Mouse (Mus musculus) embryonic facial prominence, embryonic 14.5 days (tissue): ENCODE results near the gene Cept1. TPM values are rescaled to one million over a fixed set of nuclear protein-coding genes. Genes with fewer than 3 reads are reported as not detected.
A peak's percentile ranks its signal among the peaks of the same experiment; 100 is the strongest.

Experiments used
- ATAC-seq: fragments of 200-750 bp; cut with Nextera tagmentation; 2 replicates; pipeline ENCODE4 v1.8.0; 2017; ENCODE audit warnings: low read depth, moderate number of reproducible peaks, moderate TSS enrichment
- DNase-seq: peaks from one replicate; pipeline ENCODE4 v3.0.0-alpha.2; 2015; ENCODE audit warnings: low spot score
- H3K27ac ChIP-seq: fragments of 300-500 bp; sonication (generic); replicated peaks from 2 replicates; pipeline ENCODE4 v1.5.1; 2014; ENCODE audit warnings: low read depth, mild to moderate bottlenecking, low read length, moderate library complexity
- H3K27me3 ChIP-seq: fragments of 300-500 bp; sonication (generic); replicated peaks from 2 replicates; pipeline ENCODE4 v1.6.1; 2014; ENCODE audit warnings: low read length; ENCODE audit not compliant: control insufficient read depth, insufficient read depth
- H3K36me3 ChIP-seq: fragments of 300-500 bp; sonication (generic); 2 replicates; pipeline ENCODE4 v1.6.1; 2014; ENCODE audit warnings: low read length, mixed read lengths; ENCODE audit not compliant: control insufficient read depth, insufficient read depth
- H3K4me1 ChIP-seq: fragments of 300-500 bp; sonication (generic); 2 replicates; pipeline ENCODE4 v1.6.1; 2014; ENCODE audit warnings: antibody characterized with exemption, low read length; ENCODE audit not compliant: control insufficient read depth, insufficient read depth
- H3K4me2 ChIP-seq: fragments of 300-500 bp; sonication (generic); 2 replicates; pipeline ENCODE4 v1.6.1; 2014; ENCODE audit warnings: low read depth, mild to moderate bottlenecking, low read length, moderate library complexity, mixed read lengths
- H3K4me3 ChIP-seq: fragments of 300-500 bp; sonication (generic); 2 replicates; pipeline ENCODE4 v1.5.1; 2014; ENCODE audit warnings: low read depth, mild to moderate bottlenecking, low read length
- H3K9ac ChIP-seq: fragments of 300-500 bp; sonication (generic); 2 replicates; pipeline ENCODE4 v1.6.1; 2014; ENCODE audit warnings: low read depth, mild to moderate bottlenecking, low read length, moderate library complexity, mixed read lengths
- H3K9me3 ChIP-seq: fragments of 300-500 bp; sonication (generic); 2 replicates; pipeline ENCODE4 v1.6.1; 2016; ENCODE audit warnings: low read length; ENCODE audit not compliant: control insufficient read depth
- WGBS: fragments of 180-500 bp; shearing (Covaris S2); extraction: QIAGEN DNeasy Blood & Tissue Kit; methylation state at CpG from one replicate; pipeline ENCODE4 v1.1.7; 2014; 5-methylcytosine and 5-hydroxymethylcytosine counted together
- polyA plus RNA-seq: library from polyadenylated mRNA; unstranded; fragments of >200 nt; fragmentation: Nextera tagmentation; extraction: Ambion mirVana; gene quantifications from 2 replicates; pipeline ENCODE4 v1.2.1, GENCODE M21; 2014

Cept1 gene
- polyA plus RNA-seq, 1 experiment from 2014 or later = 67.9 TPM

GRCm38 (mm10) chr3:106547924-106548539, 430 bp upstream of the Cept1 start:
- peak overlapping the region; percentile 90 for H3K4me3 ChIP-seq
- ATAC-seq (peak; percentile 24), DNase-seq (peak; percentile 73)
- peak overlapping the region; percentile 99 for H3K27ac ChIP-seq
- H3K4me1 ChIP-seq = peaks cover 12% of the 10 kb centered on the region
- H3K9me3 ChIP-seq = no peaks in the 10 kb centered on the region
- WGBS = 0% methylated on average over 27 of the region's 27 CpGs
- H3K36me3 ChIP-seq = peaks cover 7% of the 10 kb centered on the region; the same call in 1 of the 2 replicates
- H3K4me2 ChIP-seq = peak overlapping the region; percentile 71
- H3K27me3 ChIP-seq = no peaks in the 10 kb centered on the region
- H3K9ac ChIP-seq = peak overlapping the region; percentile 93

DNA sequence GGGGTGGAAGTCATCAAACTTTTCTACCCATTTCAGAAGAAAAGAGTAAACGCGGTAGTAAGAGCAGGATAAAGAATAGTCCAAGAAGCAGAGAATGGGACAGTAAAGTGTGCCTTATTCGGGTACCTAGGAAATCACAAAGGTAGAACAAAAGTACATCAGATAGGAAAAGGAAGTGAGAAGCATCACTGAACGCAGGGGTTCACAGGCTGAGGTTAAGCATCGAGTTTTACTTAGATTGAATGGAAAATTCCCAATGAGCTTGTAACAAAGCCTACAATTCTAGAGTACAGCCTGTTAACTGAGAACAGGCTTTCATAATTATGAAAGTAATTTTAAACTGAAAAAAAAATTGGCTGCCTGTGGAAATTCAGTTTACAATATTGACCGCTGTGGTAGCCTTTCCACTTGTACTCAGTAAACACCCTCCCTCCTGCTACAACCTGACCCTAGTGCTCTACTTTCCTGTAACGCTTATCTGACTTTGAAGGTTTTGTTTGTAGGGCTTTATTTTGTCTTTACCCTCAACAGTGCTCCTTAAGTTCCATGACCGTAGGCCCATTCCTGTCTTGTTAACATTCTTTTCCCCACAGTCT, 2.8 kb downstream of the Cept1 start:
- no peak overlapping the region for H3K4me3 ChIP-seq
- ATAC-seq (no peak), DNase-seq (no peak)
- no peak overlapping the region for H3K27ac ChIP-seq
- H3K4me1 ChIP-seq = peaks cover 12% of the 10 kb centered on the region
- no peaks in the 10 kb centered on the region for H3K27me3 ChIP-seq
- no peaks in the 10 kb centered on the region for H3K36me3 ChIP-seq
- H3K4me2 ChIP-seq = no peak overlapping the region
- WGBS = 85% methylated on average over 8 of the region's 8 CpGs
- H3K9me3 ChIP-seq = no peaks in the 10 kb centered on the region
- no peak overlapping the region for H3K9ac ChIP-seq

DNA sequence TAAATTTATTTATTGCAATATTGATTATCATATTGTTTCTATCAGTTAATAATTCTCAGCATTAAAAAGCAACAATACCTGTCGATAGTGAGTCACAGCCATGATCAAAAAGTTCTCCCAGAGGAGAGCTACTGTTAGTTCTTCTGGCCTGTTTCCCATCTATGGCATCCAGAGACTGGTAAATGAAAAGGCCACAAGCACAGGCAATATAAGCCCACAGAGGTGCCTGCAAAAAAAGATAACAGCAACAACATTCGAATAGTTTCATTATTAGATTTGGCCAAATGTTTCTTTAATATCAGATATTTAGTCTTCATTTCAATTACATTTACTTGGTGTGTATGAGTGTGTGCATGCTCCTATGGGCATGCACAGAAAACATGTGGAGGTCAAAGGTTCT, 14.3 kb downstream of the Cept1 start:
- WGBS = 91% methylated on average over 2 of the region's 2 CpGs
- H3K4me3 ChIP-seq = no peak overlapping the region
- H3K4me2 ChIP-seq = no peak overlapping the region
- no peak for DNase-seq
- no peak overlapping the region for H3K9ac ChIP-seq
- H3K27ac ChIP-seq = no peak overlapping the region
- no peak for ATAC-seq
- H3K27me3 ChIP-seq = no peaks in the 10 kb centered on the region
- peaks cover 35% of the 10 kb centered on the region for H3K36me3 ChIP-seq
- H3K9me3 ChIP-seq = no peaks in the 10 kb centered on the region
- no peaks in the 10 kb centered on the region for H3K4me1 ChIP-seq

DNA sequence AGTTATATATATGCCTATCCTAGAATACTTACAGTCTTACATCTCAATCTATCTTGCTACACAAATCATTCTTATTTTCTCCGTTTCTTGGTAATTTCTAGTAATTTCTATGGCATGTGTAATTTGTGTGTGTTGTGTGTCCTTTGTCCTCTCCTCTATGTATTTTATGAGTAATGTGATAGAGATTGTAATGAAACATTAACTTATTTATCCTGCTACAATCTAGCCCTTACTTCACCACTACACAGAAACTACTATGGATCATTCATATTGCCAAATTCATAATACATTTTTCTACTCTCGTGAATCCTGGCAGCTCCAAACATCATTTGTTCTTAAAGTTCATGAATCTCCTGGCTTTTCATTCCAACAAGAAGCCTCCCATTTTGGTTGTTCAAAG, 19.6 kb downstream of the Cept1 start:
- Histone ChIP-seq H3K27ac (no peak overlapping the region), H3K4me3 (no peak overlapping the region), H3K4me1 (no peaks in the 10 kb centered on the region), H3K27me3 (no peaks in the 10 kb centered on the region), H3K4me2 (no peak overlapping the region), H3K9me3 (no peaks in the 10 kb centered on the region), H3K36me3 (peaks cover 20% of the 10 kb centered on the region; the same call in 1 of the 2 replicates), H3K9ac (no peak overlapping the region)
- WGBS = 91% methylated on average over 2 of the region's 2 CpGs
- DNase-seq (no peak), ATAC-seq (no peak)

DNA sequence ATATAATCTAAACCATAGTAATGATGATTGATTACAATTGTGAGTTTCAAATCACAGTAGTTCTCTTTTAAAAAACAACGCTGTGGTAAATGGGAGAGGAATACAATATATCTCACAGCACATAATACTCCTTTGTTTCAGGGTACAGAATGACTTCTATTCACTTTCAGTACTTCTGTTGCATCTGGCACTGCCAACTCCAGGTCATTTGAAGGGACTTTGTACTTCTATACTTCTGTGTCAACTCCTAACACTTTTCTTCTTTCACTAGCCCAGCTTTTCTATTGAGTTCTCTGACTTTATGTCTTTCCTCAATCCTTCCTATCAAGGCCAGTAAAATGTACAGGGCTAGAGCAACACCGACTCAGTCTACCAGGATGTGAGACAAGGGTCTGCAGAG, 21.2 kb downstream of the Cept1 start:
- no peak for ATAC-seq
- DNase-seq = no peak
- Histone ChIP-seq H3K9me3 (no peaks in the 10 kb centered on the region), H3K36me3 (peaks cover 8% of the 10 kb centered on the region; the same call in 1 of the 2 replicates), H3K4me2 (no peak overlapping the region), H3K9ac (no peak overlapping the region), H3K27ac (no peak overlapping the region), H3K4me3 (no peak overlapping the region), H3K27me3 (no peaks in the 10 kb centered on the region), H3K4me1 (no peaks in the 10 kb centered on the region)
- 90% methylated on average over 2 of the region's 2 CpGs for WGBS

DNA sequence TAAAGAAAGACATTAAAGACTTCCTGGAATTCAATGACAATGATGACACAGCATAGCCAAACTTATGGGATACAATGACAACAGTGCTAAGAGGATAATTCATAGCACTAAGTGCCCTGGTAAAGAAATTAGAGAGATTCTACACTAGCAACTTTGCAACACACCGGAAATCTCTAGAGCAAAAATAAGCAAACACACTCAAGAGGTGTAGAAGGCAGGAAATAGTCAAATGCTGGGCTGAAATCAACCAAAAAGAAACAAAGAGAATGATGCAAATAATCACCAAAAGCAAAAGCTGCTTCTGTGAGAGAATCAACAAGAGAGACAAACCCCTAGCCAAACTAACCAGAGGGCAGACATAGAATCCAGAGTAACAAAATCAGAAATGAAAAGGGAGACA, 24.9 kb downstream of the Cept1 start:
- no peak overlapping the region for H3K4me3 ChIP-seq
- no peak for DNase-seq
- H3K27me3 ChIP-seq = no peaks in the 10 kb centered on the region
- H3K36me3 ChIP-seq = 0 out of 2 replicates have a peak, but pooled peaks cover 7% of the 10 kb centered on the region
- 97% methylated on average over 1 of the region's 1 CpGs for WGBS
- no peaks in the 10 kb centered on the region for H3K4me1 ChIP-seq
- H3K9me3 ChIP-seq = no peaks in the 10 kb centered on the region
- ATAC-seq = no peak
- H3K27ac ChIP-seq = no peak overlapping the region
- no peak overlapping the region for H3K4me2 ChIP-seq
- no peak overlapping the region for H3K9ac ChIP-seq

- Histone ChIP-seq H3K27me3 (no peaks in the 10 kb centered on the region), H3K9ac (no peak overlapping the region), H3K36me3 (no peaks in the 10 kb centered on the region), H3K9me3 (no peaks in the 10 kb centered on the region), H3K27ac (no peak overlapping the region), H3K4me1 (no peaks in the 10 kb centered on the region), H3K4me2 (no peak overlapping the region), H3K4me3 (no peak overlapping the region)
- DNase-seq (peak; percentile 12), ATAC-seq (no peak)
- 92% methylated on average over 6 of the region's 6 CpGs for WGBS
These were observed 32.6 kb downstream of the Cept1 start for GRCm38 (mm10) chr3:106515016-106515415.

- H3K36me3 ChIP-seq = 0 out of 2 replicates have a peak, but pooled peaks cover 5% of the 10 kb centered on the region
- 84% methylated on average over 1 of the region's 1 CpGs for WGBS
- H3K4me3 ChIP-seq = no peak overlapping the region
These were observed 36.9 kb downstream of the Cept1 start for GRCm38 (mm10) chr3:106510669-106511068.

GRCm38 (mm10) chr3:106502892-106503291, 44.7 kb downstream of the Cept1 start:
- ATAC-seq (no peak), DNase-seq (no peak)
- 88% methylated on average over 2 of the region's 2 CpGs for WGBS
- H3K36me3 ChIP-seq = peaks cover 48% of the 10 kb centered on the region
- no peaks in the 10 kb centered on the region for H3K4me1 ChIP-seq
- H3K4me3 ChIP-seq = no peak overlapping the region
- H3K9ac ChIP-seq = no peak overlapping the region
- no peak overlapping the region for H3K4me2 ChIP-seq
- H3K9me3 ChIP-seq = no peaks in the 10 kb centered on the region
- H3K27me3 ChIP-seq = no peaks in the 10 kb centered on the region
- no peak overlapping the region for H3K27ac ChIP-seq

More at GRCm38 (mm10) chr3:106510669-106511068, 36.9 kb downstream of the Cept1 start:
- H3K27me3 ChIP-seq = no peaks in the 10 kb centered on the region
- H3K9ac ChIP-seq = no peak overlapping the region
- no peak overlapping the region for H3K27ac ChIP-seq
- no peaks in the 10 kb centered on the region for H3K4me1 ChIP-seq
- no peaks in the 10 kb centered on the region for H3K9me3 ChIP-seq
- ATAC-seq (no peak), DNase-seq (no peak)
- H3K4me2 ChIP-seq = no peak overlapping the region
